Mouse (Mus musculus) CH12.LX (cell line): ENCODE results near the gene Bfsp1. TPM values are rescaled to one million over a fixed set of nuclear protein-coding genes. Genes with fewer than 3 reads are reported as not detected.
A peak's percentile ranks its signal among the peaks of the same experiment; 100 is the strongest.

Experiments used
- DNase-seq: peaks from one replicate; pipeline ENCODE4 v3.0.0-alpha.2; 2013; ENCODE audit errors: extremely low read depth
- H3K27ac ChIP-seq: 2 replicates; pipeline ENCODE4 v1.5.1; 2012; ENCODE audit warnings: low read depth, mild to moderate bottlenecking, control low read depth, moderate library complexity; ENCODE audit not compliant: insufficient read depth
- H3K27me3 ChIP-seq: replicated peaks from 2 replicates; pipeline ENCODE3; 2012; ENCODE audit warnings: inconsistent platforms
- H3K36me3 ChIP-seq, 2 experiments: replicated peaks in 1 of 2; 2 replicates each; pipeline versions ENCODE3 to v1.6.1; 2012; ENCODE audit warnings: inconsistent platforms in 1 of 2, low read length in 1 of 2, mild to moderate bottlenecking in 1 of 2, mixed read lengths in 1 of 2, moderate library complexity in 1 of 2; ENCODE audit not compliant: control insufficient read depth in 1 of 2, insufficient read depth in 1 of 2
- H3K4me1 ChIP-seq, 2 experiments: 2 replicates each; pipeline ENCODE4 v1.6.1; 2012; ENCODE audit warnings: inconsistent platforms in 1 of 2, moderate library complexity in 1 of 2; ENCODE audit not compliant: insufficient read depth in 2 of 2, control insufficient read depth in 1 of 2
- H3K4me2 ChIP-seq: 2 replicates; pipeline ENCODE4 v1.6.1; 2012; ENCODE audit warnings: low read depth, mild to moderate bottlenecking, control low read depth; ENCODE audit not compliant: poor library complexity, insufficient read depth, severe bottlenecking
- H3K4me3 ChIP-seq, 3 experiments: fragments of 150-350 bp in 1 of 3; sonication (generic) in 1 of 3; replicated peaks in 1 of 3; 2 replicates each; pipeline versions ENCODE3 to v1.5.1; 2011 to 2012; ENCODE audit warnings: low read depth in 2 of 3, low read length in 2 of 3, mild to moderate bottlenecking in 2 of 3, moderate library complexity in 2 of 3, control low read depth in 1 of 3, improper control_type of control experiment in 1 of 3, inconsistent platforms in 1 of 3, mixed read lengths in 1 of 3; ENCODE audit not compliant: poor library complexity in 1 of 3
- H3K79me2 ChIP-seq: replicated peaks from 2 replicates; pipeline ENCODE4 v1.6.1; 2012; ENCODE audit warnings: mild to moderate bottlenecking, moderate library complexity; ENCODE audit not compliant: control insufficient read depth, poor library complexity, insufficient read depth, severe bottlenecking; ENCODE audit errors: extremely low read depth
- H3K9ac ChIP-seq: 2 replicates; pipeline ENCODE4 v1.6.1; 2012; ENCODE audit warnings: low read depth, mild to moderate bottlenecking, control low read depth, moderate library complexity; ENCODE audit not compliant: insufficient read depth
- H3K9me3 ChIP-seq: replicated peaks from 2 replicates; pipeline ENCODE3; 2012; ENCODE audit warnings: low read length, inconsistent platforms, mixed read lengths
- BHLHE40 ChIP-seq: IDR thresholded peaks from 2 replicates; pipeline ENCODE4 v1.6.1; 2011; ENCODE audit warnings: mild to moderate bottlenecking, low read depth, low read length, improper control_type of control experiment
- CHD2 ChIP-seq: IDR thresholded peaks from 2 replicates; pipeline ENCODE4 v1.6.1; 2011; ENCODE audit warnings: low read length, improper control_type of control experiment
- CTCF ChIP-seq, 2 experiments: IDR thresholded peaks in 1 of 2; conservative IDR thresholded peaks in 1 of 2; 2 replicates each; pipeline ENCODE4 v1.5.1; 2011 to 2012; ENCODE audit warnings: low read depth in 2 of 2, low read length in 2 of 2, improper control_type of control experiment in 1 of 2, inconsistent platforms in 1 of 2, mild to moderate bottlenecking in 1 of 2, moderate library complexity in 1 of 2
- ELF1 ChIP-seq: IDR thresholded peaks from 2 replicates; pipeline ENCODE4 v1.6.1; 2014; ENCODE audit warnings: low read depth, mild to moderate bottlenecking, inconsistent platforms, low read length, improper control_type of control experiment
- HCFC1 ChIP-seq: IDR thresholded peaks from 2 replicates; pipeline ENCODE4 v1.6.1; 2012; ENCODE audit warnings: low read depth, mild to moderate bottlenecking, inconsistent platforms, low read length, improper control_type of control experiment
- IRF4 ChIP-seq: IDR thresholded peaks from 2 replicates; pipeline ENCODE4 v1.6.1; 2014; ENCODE audit warnings: low read depth, mild to moderate bottlenecking, inconsistent platforms, low read length, improper control_type of control experiment
- JUN ChIP-seq: IDR thresholded peaks from 2 replicates; pipeline ENCODE4 v1.6.1; 2011; ENCODE audit warnings: low read depth, mild to moderate bottlenecking, low read length, improper control_type of control experiment, moderate library complexity; ENCODE audit not compliant: insufficient read depth
- JUND ChIP-seq: conservative IDR thresholded peaks from 2 replicates; pipeline ENCODE4 v1.6.1; 2011; ENCODE audit warnings: low read depth, low read length, improper control_type of control experiment
- MAZ ChIP-seq: IDR thresholded peaks from 2 replicates; pipeline ENCODE4 v1.6.1; 2012; ENCODE audit warnings: low read depth, mild to moderate bottlenecking, inconsistent platforms, low read length, improper control_type of control experiment, moderate library complexity
- MYC ChIP-seq: IDR thresholded peaks from 2 replicates; pipeline ENCODE4 v1.6.1; 2011; ENCODE audit warnings: low read depth, mild to moderate bottlenecking, improper control_type of control experiment, low read length
- PAX5 ChIP-seq: IDR thresholded peaks from 2 replicates; pipeline ENCODE4 v1.6.1; 2012; ENCODE audit warnings: low read length, inconsistent platforms, mixed read lengths
- POLR2A ChIP-seq: IDR thresholded peaks from 2 replicates; pipeline ENCODE4 v1.6.1; 2011; ENCODE audit warnings: low read depth, mild to moderate bottlenecking, improper control_type of control experiment, low read length
- POLR2AphosphoS2 ChIP-seq: IDR thresholded peaks from 2 replicates; pipeline ENCODE4 v1.6.1; 2011; ENCODE audit warnings: low read depth, low read length, improper control_type of control experiment
- RAD21 ChIP-seq: IDR thresholded peaks from 2 replicates; pipeline ENCODE4 v1.6.1; 2011; ENCODE audit warnings: low read depth, mild to moderate bottlenecking, low read length, improper control_type of control experiment, moderate library complexity
- SIN3A ChIP-seq: IDR thresholded peaks from 2 replicates; pipeline ENCODE4 v1.6.1; 2012; ENCODE audit warnings: low read length, improper control_type of control experiment, inconsistent platforms
- SMC3 ChIP-seq: IDR thresholded peaks from 2 replicates; pipeline ENCODE4 v1.6.1; 2011; ENCODE audit warnings: low read depth, low read length, improper control_type of control experiment
- TBP ChIP-seq: conservative IDR thresholded peaks from 2 replicates; pipeline ENCODE4 v1.6.1; 2011; ENCODE audit warnings: low read depth, low read length, improper control_type of control experiment
- TCF12 ChIP-seq: IDR thresholded peaks from 2 replicates; pipeline ENCODE4 v1.6.1; 2014; ENCODE audit warnings: low read depth, mild to moderate bottlenecking, inconsistent platforms, low read length, improper control_type of control experiment
- USF2 ChIP-seq: conservative IDR thresholded peaks from 2 replicates; pipeline ENCODE4 v1.6.1; 2011; ENCODE audit warnings: low read depth, low read length, improper control_type of control experiment
- ZC3H11A ChIP-seq: IDR thresholded peaks from 2 replicates; pipeline ENCODE4 v1.6.1; 2012; ENCODE audit warnings: low read depth, mild to moderate bottlenecking, inconsistent platforms, low read length, improper control_type of control experiment
- dilution Hi-C: fragments of 300-500 bp; cut with MboI; formaldehyde crosslinking; loops from 2 replicates; pipeline ENCODE4 v1.14.3; 2020; ENCODE audit warnings: low sequenced_read_pairs; ENCODE audit not compliant: extremely low pct_unique_long_range_greater_than_20kb, extremely low pct_ligation_motif_present
- in situ Hi-C: fragments of 300-500 bp; cut with MboI; formaldehyde crosslinking; loops from 3 replicates; pipeline ENCODE4 v1.14.3; 2019; ENCODE audit warnings: low sequenced_read_pairs, low pct_ligation_motif_present, low pct_unique_long_range_greater_than_20kb, mixed read lengths
- polyA plus RNA-seq: library from polyadenylated mRNA; unstranded; fragments of >175 nt; gene quantifications from 2 replicates; pipeline ENCODE4 v1.2.1, GENCODE M21; 2012; ENCODE audit warnings: low read depth; ENCODE audit not compliant: insufficient read length
- total RNA-seq, 2 experiments: library from RNA; depleted of rRNA; stranded (reverse); fragments of 300-350 nt in 1 of 2; fragments of >200 nt in 1 of 2; gene quantifications; 2 replicates each; pipeline ENCODE4 v1.2.3; 2012 to 2014

Bfsp1 gene
- total and polyA plus RNA-seq, 3 experiments, result 0.19 to 0.21 TPM; not detected in 1

DNA sequence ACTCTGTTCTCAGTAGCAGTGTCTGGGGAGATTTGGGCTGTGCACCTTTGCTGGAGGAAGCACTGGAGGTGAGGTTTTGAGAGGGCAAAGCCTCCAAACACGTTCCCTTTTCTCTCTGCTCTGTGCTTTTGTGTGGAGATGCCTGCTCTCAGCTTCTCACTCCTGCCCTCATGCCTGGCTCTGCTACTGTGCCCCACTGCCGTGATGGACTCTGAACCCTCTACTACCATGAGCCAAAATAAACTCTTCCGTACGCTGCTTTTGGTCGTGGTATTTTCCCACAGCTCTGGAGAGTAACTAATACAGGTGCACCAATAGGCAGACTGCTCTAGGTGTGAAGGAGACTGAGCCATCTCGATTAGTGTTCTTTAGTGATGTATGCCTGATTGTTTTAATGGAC lies 16.3 kb upstream of the Bfsp1 start:
- dilution Hi-C loops (no loop called here), in situ Hi-C loops (no loop called here)
- no peak for TF ChIP-seq TCF12
- TF ChIP-seq ZC3H11A, result no peak
- no peak for TF ChIP-seq IRF4
- TF ChIP-seq TBP, result no peak
- TF ChIP-seq, all 38 proteins: peak for 0
- Histone ChIP-seq H3K36me3 (no peaks in the 10 kb centered on the region), H3K9ac (no peak overlapping the region), H3K4me1 (peaks cover 3 to 17% of the 10 kb centered on the region in 2 experiments; a peak in 3 of 4 replicates), H3K4me2 (no peak overlapping the region), H3K27me3 (peaks cover 2% of the 10 kb centered on the region), H3K79me2 (no peaks in the 10 kb centered on the region), H3K9me3 (peaks cover 4% of the 10 kb centered on the region), H3K4me3 (no peak overlapping the region), H3K27ac (no peak overlapping the region)
- no peak for DNase-seq

DNA sequence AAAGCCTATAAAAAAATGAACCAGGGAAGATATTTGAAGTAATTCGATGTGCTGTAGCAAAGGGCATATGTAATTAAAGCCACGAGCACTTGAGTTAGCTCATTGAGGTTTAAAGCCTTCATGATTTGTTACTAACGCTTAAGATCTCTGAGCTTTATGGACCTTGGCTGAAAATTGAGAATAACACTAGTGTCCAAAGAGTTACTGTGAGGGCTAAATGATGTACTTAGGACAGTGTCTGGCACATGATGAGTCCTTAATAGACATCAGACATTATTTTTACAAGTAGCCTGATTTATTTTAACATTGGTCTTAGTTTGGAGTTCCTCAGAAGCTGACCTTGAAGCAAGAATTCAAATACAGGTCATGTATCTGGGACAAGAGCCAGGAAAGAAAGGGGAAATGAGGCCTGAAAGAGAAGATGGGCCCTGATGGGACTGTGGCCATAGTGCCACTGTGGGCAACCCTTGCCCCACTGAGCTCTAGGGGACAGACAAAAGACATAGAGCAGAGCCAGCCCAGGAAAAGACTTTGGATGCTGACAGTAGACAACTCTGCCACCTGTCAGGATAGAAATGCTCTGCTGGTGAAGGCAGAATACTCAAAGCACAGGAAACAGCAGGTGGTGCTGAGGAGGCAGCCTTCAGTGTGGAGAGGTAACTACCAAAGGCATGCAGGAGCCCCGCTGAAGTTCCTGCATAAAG lies 14.1 kb upstream of the Bfsp1 start:
- no peak for DNase-seq
- H3K36me3 ChIP-seq, result no peaks in the 10 kb centered on the region
- no peak overlapping the region for H3K4me2 ChIP-seq
- no peak overlapping the region for H3K4me3 ChIP-seq
- H3K9ac ChIP-seq, result no peak overlapping the region
- peaks cover 4% of the 10 kb centered on the region for H3K9me3 ChIP-seq
- H3K79me2 ChIP-seq, result no peaks in the 10 kb centered on the region
- TF ChIP-seq PAX5, result no peak
- TF ChIP-seq JUND, result no peak
- TF ChIP-seq CHD2, result no peak
- no peak for TF ChIP-seq BHLHE40
- TF ChIP-seq MAZ, result no peak
- TF ChIP-seq SIN3A, result no peak
- TF ChIP-seq RAD21, result peak; percentile 44
- TF ChIP-seq CTCF (conservative IDR thresholded peaks at IDR 0.05 in 1 of 2, IDR thresholded peaks at IDR 0.05 in 1 of 2; ENCODE audit: low read depth in 2 of 2, low read length in 2 of 2), result peak in 1 of 2 experiments; percentile 60; a peak in 2 of 4 replicates
- TF ChIP-seq USF2, result no peak
- no peak for TF ChIP-seq HCFC1
- no peak for TF ChIP-seq MYC
- TF ChIP-seq POLR2A, result no peak
- no peak for TF ChIP-seq ELF1
- TF ChIP-seq SMC3, result peak; percentile 58
- TF ChIP-seq JUN, result no peak
- TF ChIP-seq POLR2AphosphoS2, result no peak
- dilution Hi-C loops (no loop called here), in situ Hi-C loops (no loop called here)
- peaks cover 3 to 17% of the 10 kb centered on the region in 2 experiments; a peak in 3 of 4 replicates for H3K4me1 ChIP-seq
- H3K27me3 ChIP-seq, result no peaks in the 10 kb centered on the region
- H3K27ac ChIP-seq, result no peak overlapping the region
